Mouse (Mus musculus) forebrain, postnatal 0 days (tissue): ENCODE data around the gene Txlnb. TPM values are rescaled to one million over a fixed set of nuclear protein-coding genes. Genes with fewer than 3 reads are reported as not detected.

Experiments
- ATAC-seq: fragments of 200-750 bp; cut with Nextera tagmentation; 2 replicates; pipeline ENCODE4 v1.8.0; 2017; ENCODE audit warnings: mild to moderate bottlenecking, moderate library complexity
- DNase-seq: peaks from one replicate; pipeline ENCODE4 v3.0.0-alpha.2; 2015
- H3K27ac ChIP-seq: fragments of 300-500 bp; sonication (generic); 2 replicates; pipeline ENCODE4 v1.5.1; 2014; ENCODE audit warnings: low read depth, mild to moderate bottlenecking, antibody characterized with exemption, low read length, moderate library complexity, mixed read lengths
- H3K27me3 ChIP-seq: fragments of 300-500 bp; sonication (generic); 2 replicates; pipeline ENCODE4 v1.6.1; 2014; ENCODE audit warnings: mild to moderate bottlenecking, low read length, mixed read lengths; ENCODE audit not compliant: insufficient read depth
- H3K36me3 ChIP-seq: fragments of 300-500 bp; sonication (generic); 2 replicates; pipeline ENCODE4 v1.6.1; 2014; ENCODE audit warnings: mild to moderate bottlenecking, moderate library complexity; ENCODE audit not compliant: insufficient read depth
- H3K4me1 ChIP-seq: fragments of 300-500 bp; sonication (generic); 2 replicates; pipeline ENCODE4 v1.6.1; 2014; ENCODE audit warnings: antibody characterized with exemption; ENCODE audit not compliant: insufficient read depth
- H3K4me2 ChIP-seq: fragments of 300-500 bp; sonication (generic); 2 replicates; pipeline ENCODE4 v1.6.1; 2014; ENCODE audit warnings: low read depth, mild to moderate bottlenecking, moderate library complexity
- H3K4me3 ChIP-seq: fragments of 300-500 bp; sonication (generic); 2 replicates; pipeline ENCODE4 v1.5.1; 2014; ENCODE audit warnings: low read depth, low read length, mixed read lengths
- H3K9ac ChIP-seq: fragments of 300-500 bp; sonication (generic); 2 replicates; pipeline ENCODE4 v1.6.1; 2014; ENCODE audit warnings: mild to moderate bottlenecking
- H3K9me3 ChIP-seq: fragments of 300-500 bp; sonication (generic); 2 replicates; pipeline ENCODE4 v1.6.1; 2016; ENCODE audit warnings: low read length
- CTCF ChIP-seq: sonication (generic); IDR thresholded peaks from 2 replicates; pipeline ENCODE4 v1.5.1; 2016; ENCODE audit warnings: antibody characterized with exemption, control low read depth, low read depth
- WGBS: fragments of 180-500 bp; shearing (Covaris S2); extraction: QIAGEN DNeasy Blood & Tissue Kit; methylation state at CpG from one replicate; pipeline ENCODE4 v1.1.7; 2014; 5-methylcytosine and 5-hydroxymethylcytosine counted together
- polyA plus RNA-seq: library from polyadenylated mRNA; unstranded; fragments of >200 nt; fragmentation: Nextera tagmentation; extraction: Ambion mirVana; gene quantifications from 2 replicates; pipeline ENCODE4 v1.2.1, GENCODE M21; 2015
- total RNA-seq: library from RNA; depleted of rRNA; stranded (reverse); fragments of >200 nt; gene quantifications from 2 replicates; pipeline ENCODE4 v1.2.3, GENCODE M21; 2014; rRNA removed

Gene Txlnb
- total and polyA plus RNA-seq, 2 experiments from 2014 or later, result 0.53 to 0.62 TPM

DNA sequence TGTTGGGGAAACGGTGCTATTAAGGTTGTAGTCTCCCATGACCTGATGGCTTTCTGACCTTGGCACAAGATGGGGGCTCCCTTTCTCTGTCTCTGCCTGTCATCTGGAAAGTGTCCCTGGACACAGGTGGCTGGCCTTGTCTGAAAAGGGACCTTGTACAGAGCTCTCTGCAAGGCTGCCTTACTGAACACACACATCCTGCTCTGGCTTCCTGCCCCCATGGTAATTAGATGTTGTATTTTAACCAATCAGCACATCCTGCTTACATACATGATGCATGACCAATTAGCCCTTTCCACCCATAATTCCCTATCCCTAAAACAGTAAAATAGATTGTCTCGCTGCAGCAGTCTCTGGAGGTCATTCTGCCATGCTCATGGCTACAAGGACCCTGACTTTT, 84.7 kb downstream of the Txlnb start:
- Histone ChIP-seq H3K27ac (no peak overlapping the region), H3K4me2 (no peak overlapping the region), H3K9me3 (no peaks in the 10 kb centered on the region), H3K27me3 (no peaks in the 10 kb centered on the region), H3K4me3 (no peak overlapping the region), H3K4me1 (no peaks in the 10 kb centered on the region), H3K36me3 (no peaks in the 10 kb centered on the region), H3K9ac (no peak overlapping the region)
- no peak for TF ChIP-seq CTCF
- WGBS, result 82% methylated on average over 2 of the region's 2 CpGs
- DNase-seq (no peak), ATAC-seq (no peak)

Other genes with a start within 250 kb of the Txlnb start
- gene Cited2, start 73.0 kb upstream of the Txlnb start, total RNA-seq, result 66.1 and 82.8 TPM in 2 replicates
- 51.6 and 57.7 TPM in 2 replicates for gene Cited2, start 73.0 kb upstream of the Txlnb start, polyA plus RNA-seq
- gene Heca, start 151.8 kb downstream of the Txlnb start, total RNA-seq, result 41.2 and 43.5 TPM in 2 replicates
- gene Heca, start 151.8 kb downstream of the Txlnb start, polyA plus RNA-seq, result 4.2 and 4.7 TPM in 2 replicates
- 39.1 and 95.3 TPM in 2 replicates for gene Abracl, start 227.1 kb downstream of the Txlnb start, total RNA-seq
- gene Abracl, start 227.1 kb downstream of the Txlnb start, polyA plus RNA-seq, result 71.2 and 132 TPM in 2 replicates